Mouse (Mus musculus) gastrocnemius, postnatal 36 days (tissue): ENCODE data around the gene Actr8. TPM values are rescaled to one million over a fixed set of nuclear protein-coding genes. Genes with fewer than 3 reads are reported as not detected.

Experiments used
- DNase-seq, 2 experiments: peaks; one replicate each; pipeline ENCODE4 v3.0.0; 2022
- intact Hi-C: fragments of 180-260 bp; cut with DNase I; formaldehyde crosslinking; loops from one replicate; pipeline ENCODE4 v1.15.1; 2025
- long read RNA-seq, 2 experiments: library from polyadenylated mRNA; stranded (forward); transcript quantifications; one replicate each; pipeline ENCODE4 v2.0.0; 2021
- total RNA-seq, 2 experiments: library from RNA; stranded (reverse); gene quantifications; 2 replicates each; pipeline ENCODE4 v1.2.3; 2021

Actr8 gene
- total RNA-seq: 10 to 100 TPM; 30.3 to 30.6 TPM
- long read RNA-seq, experiment 1, transcript Actr8-201 (13 exons, 2,119 nt): major isoform, 17 of 24 reads
- long read RNA-seq, experiment 1, partial matches to known transcripts: 4 of 24 reads
- long read RNA-seq, experiment 1, other reads (novel, unspliced or antisense): 3 of 24 reads
- long read RNA-seq, experiment 2, transcript Actr8-201 (13 exons, 2,119 nt): major isoform, 26 of 39 reads
- long read RNA-seq, experiment 2, partial matches to known transcripts: 6 of 39 reads
- long read RNA-seq, experiment 2, other reads (novel, unspliced or antisense): 3 of 39 reads

DNA sequence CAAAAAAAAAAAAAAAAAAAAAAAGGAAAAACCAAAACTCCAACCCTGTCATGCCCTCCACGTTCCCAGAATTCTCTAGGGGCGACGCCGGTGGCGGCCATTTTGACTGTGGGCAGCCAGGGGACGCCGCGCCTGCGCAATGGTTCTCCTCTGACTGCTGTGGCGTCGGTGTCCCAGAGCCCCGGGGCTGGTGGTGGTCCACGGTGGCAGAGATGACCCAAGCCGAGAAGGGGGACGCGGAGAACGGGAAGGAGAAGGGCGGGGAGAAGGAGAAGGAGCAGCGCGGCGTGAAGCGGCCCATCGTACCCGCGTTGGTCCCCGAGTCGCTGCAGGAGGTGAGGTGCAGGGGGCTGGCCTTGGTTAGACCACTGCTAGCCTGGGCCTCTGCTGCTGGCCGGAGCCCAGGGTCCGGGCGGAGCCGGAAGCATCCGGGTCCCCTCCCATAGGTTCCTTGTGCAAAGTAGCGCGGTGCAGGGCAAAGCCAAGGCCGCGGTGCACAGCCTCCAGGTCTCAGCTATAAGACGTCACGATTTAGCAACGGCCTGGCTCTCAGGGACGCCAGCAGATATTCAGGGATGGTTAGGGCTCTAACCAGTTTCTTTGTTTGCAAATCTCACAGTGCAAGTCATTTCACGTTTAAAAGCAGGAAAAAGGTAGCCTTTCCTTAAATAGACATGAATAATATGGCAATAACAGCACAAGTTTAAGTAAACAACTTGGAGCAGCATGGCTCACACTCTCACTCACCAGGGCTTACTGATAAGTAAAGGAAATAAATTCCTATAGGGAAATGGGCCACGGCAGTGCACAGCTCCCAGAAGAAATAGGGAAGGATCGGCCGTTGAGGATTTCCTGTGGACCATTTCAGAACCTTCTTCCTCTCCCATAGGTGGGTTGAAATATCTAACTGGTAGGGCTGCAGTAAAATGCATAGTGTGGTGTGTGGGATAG, at the start of gene Actr8:
Gene Actr8, plus strand, starts transcription at position 84 of the 951 bp plus-strand sequence.
- intact Hi-C loops: no loop called here
- peak; percentile 94 to 95 for DNase-seq

DNA sequence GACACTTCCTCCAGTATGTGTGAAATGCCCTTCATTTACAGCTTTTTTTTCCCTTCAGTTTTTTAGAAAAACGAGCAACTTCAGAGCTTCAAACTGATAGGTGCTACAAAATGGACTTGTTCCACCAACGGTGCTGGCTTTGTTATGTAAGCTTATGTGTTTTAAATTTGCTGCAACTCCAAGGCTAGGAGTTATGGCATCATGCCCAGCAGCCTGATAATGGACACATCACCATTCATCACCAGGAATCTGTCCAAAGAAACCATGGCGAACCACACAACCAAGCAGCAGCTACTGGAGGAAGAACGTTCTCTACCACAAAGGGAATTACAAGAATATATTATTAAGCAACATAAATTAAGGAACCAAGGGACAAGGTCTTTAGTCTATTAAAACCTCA, 49.2 kb upstream of the Actr8 start:
- intact Hi-C loops: no loop called here
- no peak for DNase-seq

DNA sequence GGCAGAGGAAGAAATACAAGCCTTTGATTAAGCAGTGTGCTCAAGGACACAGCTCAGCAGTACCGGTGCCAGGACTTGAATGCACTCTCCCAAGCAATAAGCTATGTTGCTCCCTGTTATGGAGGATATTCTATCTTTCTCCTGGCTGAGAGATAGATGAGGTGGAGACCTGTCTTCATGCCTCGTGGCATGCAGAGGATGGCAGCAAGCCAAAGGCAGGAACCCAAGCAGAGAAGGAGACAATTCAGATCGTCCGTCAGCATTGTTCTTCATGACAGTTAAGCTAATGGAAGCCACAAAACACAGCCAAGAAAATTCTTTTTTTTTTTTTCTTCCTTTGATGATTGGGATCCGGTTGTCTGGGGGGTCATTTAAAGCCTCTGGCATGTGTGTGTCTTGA, 42.6 kb upstream of the Actr8 start:
- intact Hi-C loops: no loop called here

DNA sequence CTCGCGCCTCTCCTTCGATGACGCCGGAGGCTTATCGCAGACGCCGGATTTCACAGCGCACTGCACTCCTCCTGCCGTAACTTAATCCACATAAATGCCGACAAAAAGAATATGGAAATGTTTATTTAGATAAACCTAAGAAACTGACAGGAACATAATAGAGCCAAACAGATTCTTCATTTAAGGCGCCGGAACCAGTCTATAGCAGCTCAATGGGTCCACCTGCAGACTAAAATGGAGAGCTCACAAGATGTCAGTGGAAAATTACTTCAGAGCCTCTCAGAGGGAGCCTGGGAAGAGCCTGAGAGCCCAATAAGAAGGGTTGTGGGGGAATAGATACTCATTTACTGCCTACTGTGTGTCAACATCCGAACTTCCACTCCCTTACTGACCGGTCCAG, 40.7 kb upstream of the Actr8 start:
- intact Hi-C loops: no loop called here
- DNase-seq: no peak

More for the DNA sequence above, 42.6 kb upstream of the Actr8 start:
- DNase-seq: no peak

DNA sequence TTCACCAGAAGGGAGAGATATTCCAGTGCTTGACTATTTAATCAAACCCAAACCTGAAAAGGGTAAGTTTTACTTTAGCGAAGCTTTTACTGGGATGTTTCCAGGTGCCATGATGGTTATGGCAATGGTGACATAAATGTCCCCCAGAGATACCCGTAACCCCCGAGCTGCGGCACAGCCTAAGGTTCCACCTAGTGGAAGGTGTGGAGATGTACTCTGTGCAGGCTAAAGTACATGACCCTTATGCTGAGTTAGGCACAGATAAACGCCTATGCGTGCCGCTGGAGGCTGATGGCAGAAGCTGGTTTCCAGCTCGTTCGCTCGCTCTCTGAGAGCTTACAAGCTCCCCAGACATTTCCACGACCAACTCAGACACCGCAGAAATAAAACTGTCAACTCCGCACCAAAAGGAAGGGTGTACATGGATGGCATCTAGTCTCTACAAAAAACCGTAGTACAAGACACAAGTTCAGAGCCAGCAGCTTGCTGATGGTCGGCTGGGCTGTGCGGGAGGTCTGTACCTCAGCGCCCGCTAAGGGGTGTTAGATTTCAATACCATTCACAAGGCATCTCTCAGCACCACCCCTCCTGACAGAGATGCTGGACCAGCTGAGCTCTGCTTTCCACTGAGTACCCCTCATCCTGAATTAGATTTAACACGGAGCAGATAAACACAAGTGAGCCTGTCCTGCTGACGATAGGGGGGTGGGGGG, 38.4 kb upstream of the Actr8 start:
- intact Hi-C loops: no loop called here

DNA sequence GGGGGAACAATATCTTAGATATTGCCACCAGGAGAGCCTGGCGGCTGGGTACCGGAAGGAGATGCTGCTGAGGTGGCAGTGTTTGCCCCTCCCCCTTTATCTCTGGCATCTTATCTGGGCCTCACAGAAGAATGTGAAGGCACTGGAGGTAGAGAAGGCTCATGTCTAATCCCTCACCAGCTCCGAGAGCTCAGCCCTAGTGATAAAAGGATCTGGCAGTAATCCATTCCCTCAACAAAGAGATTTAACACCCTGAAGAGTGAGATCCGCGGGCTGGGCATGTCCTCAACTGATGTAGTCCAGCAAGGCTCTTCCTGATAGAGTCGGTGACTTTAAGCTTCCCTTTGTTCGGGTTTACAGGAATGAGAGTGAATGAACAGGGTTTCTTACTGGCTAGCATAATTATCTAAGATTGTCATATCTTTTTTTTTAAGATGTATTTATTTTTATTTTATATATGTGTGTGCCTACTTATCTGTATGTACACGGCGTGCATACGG, 37.8 kb upstream of the Actr8 start:
- no peak for DNase-seq
- intact Hi-C loops: no loop called here

More for the DNA sequence above, 38.4 kb upstream of the Actr8 start:
- no peak for DNase-seq

DNA sequence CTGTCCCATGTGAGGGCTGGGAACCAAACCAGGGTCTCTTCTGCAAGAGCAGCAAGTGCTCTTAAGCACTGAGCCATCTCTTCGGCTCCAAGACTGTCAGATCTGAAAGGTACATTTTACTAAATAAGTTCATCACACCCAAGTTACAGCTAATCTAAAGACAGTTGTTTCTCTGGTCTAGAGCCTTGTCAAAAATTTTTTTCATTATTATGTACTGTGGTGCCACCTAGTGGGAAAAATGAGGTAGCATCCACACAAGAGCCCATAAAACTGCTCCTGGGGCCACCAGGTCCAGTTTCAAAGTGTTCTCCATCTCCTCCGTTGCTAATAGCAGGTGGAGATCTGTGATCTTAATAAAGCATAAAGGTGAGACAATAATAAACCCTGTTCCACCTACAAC, 37.3 kb upstream of the Actr8 start:
- DNase-seq: peak in 1 of 2 experiments; percentile 21
- intact Hi-C loops: no loop called here

DNA sequence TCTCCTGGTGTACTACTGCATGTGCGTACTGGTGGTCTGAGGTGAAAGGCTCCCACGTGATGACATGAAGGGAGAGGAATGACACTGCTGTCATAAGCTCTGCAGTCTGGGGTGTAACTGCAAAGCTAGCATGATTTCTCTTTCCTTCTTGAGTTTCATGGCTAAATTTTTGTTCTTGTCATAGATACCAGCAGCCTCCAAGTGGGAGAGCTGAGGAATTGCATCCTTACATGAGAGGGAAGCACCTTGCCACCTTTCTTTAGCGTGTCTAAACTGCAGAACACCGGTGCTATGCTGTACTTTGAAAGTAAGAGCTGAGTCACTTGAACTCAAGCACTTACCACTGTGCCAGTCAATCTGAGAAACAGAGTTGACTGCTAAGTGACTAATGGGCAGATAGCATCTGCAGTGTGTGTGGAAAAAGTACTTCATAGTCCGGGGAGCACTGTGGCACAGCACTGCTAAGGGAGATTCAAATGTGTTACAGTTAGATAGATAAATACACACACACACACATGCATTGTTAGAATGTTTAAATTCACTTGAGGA, 31.3 kb upstream of the Actr8 start:
- intact Hi-C loops: no loop called here
- DNase-seq: no peak

DNA sequence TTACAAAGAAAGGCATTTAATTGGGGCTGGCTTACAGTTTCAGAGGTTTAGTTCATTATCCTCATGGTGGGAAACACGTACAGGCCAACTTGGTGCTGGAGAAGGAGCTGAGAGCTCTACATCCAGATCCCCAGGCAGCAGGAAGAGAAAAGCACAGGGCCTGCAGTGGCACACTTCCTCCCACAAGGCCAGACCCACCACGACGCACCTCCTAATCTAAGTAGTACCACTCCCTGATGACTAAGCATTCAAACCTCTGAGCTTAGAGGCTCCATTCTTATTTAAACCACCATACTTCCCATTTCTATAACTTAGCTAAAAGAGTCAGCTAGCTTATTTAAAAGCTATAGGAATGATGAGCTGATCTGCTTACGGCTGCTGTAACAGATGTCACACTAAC, 27.3 kb upstream of the Actr8 start:
- intact Hi-C loops: no loop called here
- DNase-seq: no peak

DNA sequence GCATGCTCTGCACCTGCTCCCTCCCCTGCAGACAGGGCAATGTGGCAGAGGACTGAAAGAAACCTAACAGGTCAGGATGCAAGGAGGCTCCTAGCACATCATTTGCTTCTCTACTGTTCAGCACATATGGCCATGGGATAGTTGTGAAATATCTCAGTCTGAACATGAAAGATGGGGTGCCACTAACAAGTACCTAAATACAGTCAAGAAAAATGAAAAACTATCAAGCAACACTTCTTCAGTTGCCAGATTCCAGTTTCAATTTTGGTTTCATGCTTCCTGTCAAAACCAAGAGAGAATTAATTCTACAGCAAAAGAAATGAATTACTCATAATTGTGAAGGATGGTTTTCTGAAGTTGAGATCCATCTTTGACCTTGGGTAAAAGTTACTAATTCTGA, 20.7 kb upstream of the Actr8 start:
- no peak for DNase-seq
- intact Hi-C loops: no loop called here

DNA sequence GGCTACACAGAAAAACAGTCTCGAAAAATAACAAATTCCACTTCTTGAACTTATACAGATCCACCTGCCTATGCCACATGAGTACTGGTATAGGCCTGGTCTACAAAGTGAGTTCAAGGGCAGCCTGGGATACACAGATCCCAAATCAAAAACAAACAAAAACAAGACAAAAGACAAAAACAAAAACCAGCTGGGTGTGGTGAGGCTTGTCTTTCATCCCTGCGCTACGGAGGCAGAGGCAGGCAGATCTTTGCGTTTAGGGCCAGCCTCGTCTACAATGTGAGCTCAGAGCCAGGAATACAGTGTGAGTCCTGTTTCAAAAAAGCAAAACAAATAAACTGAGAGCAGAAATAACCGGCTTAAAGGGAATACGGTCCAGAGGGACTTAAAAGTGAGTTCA, 10.5 kb upstream of the Actr8 start:
- intact Hi-C loops: no loop called here

DNA sequence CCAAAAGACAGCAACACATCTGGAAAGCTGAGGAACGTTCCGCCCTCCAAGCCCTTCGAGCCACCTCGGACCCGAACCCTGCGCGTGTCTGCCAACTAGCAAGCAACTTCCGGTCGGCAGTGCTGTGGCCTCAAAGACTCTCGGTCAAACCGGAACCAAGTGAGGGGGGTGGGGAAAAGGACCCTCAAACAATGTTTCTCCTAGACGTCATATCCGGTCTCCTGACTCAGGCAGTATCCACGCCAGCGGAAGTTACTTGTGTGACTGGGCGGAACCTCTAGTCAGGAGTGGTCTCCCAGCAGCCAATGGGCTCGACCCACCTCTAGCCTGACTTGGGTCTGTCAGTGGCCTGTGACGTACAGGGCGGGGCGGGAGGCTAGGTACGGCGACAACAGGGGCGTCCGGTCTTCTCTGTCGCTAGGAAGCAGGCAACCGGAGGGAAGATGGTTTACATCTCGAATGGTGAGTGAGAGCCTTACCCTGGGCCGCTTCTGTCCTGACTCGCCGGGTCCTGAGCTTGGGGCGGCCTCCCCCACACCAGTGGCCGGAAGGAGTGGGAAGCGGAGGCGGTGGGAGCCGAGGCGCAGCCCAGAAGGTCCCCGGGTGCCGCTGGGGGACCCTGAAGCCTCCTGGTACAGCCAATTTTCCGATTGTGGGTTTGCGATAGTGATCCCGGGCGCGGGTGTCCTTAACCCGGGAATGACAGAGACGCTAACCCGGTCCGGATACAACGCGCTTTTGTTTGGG, 9.9 kb upstream of the Actr8 start, which contains the start of gene Selenok:
Gene Selenok, plus strand, starts transcription at position 234 of the 747 bp plus-strand sequence.
- intact Hi-C loops: no loop called here
- peak; percentile 84 to 91 for DNase-seq

More for the DNA sequence above, 10.5 kb upstream of the Actr8 start:
- no peak for DNase-seq

DNA sequence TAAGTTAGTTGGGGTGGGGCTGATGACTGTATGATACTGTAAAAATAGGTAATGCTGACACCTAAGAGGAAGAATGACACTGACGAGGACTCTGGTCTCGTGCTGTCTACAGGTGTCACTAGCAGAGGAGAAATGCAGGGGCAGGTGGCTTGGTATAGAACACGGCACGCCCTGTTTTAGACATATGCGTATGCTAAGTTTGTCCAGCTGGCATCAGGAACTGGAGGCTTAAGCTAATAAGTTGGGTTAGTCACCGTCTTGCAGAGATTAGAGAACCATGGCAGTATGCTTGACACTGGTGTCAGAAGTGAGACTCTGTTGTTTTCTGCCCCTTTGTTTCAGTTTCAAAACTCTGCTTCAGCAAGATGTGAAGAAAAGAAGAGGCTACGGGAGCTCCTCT, 6.7 kb upstream of the Actr8 start:
- intact Hi-C loops: no loop called here
- DNase-seq: no peak

DNA sequence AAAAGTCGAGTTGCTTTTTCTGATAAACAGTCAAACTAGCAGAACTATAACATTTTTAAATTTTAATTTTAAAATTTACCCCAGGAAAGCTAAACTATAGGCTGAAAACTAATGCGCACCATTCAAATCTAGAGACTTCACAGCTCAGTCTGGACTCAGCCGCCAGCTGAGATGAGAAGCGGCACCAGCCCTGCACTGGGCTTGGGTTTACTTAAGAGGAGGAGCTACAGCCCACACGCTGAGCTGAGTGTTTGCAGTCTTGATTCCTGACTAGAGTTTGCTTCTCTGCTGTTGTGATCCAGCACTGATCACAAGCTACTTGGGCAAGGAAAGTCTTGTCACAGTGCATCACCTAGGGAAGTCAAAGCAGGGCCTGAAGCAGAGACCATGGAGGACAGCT, 6.1 kb upstream of the Actr8 start:
- intact Hi-C loops: no loop called here
- no peak for DNase-seq

DNA sequence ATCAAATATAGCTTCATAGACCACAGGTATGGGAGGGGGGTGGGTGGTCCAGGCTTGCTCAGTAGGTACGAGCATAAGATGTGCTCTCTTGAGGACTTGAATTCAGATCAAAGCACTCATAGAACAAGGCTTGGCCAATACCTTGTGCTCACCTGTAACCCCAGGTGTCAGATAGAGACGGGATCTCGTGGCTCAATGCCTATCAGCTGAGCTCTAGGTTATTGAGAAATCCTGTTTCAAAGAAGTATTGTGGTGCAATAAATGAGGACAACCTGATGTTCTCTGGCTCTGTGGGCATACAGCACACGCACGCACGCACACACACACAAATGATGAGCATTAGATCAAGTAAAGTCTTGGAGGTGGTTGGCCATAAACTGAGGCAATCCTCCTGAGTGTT, 1.2 kb upstream of the Actr8 start:
- no peak for DNase-seq
- intact Hi-C loops: no loop called here

DNA sequence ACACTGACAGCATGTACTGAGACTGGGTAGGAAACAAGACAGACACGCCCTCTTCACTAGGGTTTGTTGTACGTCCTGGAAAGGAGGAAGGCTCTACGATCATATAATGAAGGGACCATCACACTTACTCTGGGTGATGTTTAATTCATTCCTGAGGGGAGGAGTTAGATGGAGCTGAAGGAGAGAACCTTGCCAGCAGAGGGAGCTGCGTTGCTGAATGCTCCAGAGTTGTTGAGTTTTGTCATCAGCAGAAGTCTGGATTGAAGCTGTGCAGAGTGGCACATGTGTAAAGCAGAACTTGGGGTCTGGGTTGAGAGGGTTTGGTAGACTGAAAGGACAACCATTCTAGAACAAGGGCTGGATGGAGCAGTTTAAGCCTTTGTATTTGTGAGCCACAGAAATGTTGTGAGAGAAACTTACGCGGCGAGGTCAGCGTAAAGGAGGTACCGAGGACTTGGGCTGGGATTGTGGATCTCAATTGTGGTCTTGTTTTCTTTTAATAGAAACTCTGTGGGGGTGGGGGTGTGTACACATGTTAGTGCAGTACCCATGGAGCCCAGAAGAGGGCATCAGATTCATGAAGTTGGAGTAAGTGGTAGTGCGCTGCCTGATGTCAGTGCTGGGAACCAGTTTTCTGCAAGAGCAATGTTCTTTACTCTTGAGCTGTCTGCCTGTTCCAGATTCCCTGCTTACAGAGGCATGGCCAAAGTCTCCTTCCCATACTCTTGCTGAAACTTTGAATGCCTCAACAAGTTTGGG, 2.5 kb downstream of the Actr8 start:
- intact Hi-C loops: no loop called here
- no peak for DNase-seq

DNA sequence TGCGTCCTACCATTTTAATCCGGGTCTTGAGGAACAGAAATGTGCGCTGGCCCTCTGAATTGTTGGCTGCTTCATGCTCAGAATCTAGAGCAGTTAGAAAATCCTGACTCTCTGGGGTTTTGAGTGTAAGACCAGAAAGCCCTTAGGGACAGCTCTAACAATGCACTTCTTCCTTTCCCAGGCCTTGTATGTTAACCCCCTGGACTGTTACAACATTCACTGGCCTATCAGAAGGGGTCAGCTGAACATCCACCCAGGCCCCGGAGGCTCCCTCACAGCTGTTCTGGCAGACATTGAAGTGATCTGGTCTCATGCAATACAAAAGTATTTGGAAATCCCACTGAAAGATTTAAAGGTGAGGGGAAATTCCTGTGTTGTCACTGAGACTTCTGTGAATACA, 8.0 kb downstream of the Actr8 start:
- intact Hi-C loops: no loop called here
- no peak for DNase-seq

DNA sequence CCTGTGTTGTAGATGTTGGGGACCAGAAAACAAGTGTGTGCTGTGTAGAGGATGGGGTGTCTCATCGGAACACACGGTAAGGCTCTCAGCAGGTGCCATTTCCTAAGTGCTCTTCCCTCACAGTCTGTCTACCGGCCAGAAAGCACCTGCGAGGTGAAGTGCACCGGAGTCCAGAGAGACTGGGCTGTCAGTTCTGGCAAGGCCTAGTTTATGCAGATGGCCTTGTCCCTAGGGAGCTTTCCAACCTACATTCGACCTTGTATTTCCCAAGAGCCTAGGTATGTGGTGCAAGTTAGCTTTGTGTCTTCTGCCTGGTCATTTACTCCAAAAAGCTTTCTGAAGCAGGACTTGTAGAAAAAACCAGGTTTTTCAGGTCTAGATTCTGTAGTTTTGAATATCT, 9.1 kb downstream of the Actr8 start:
- no peak for DNase-seq
- intact Hi-C loops: no loop called here

DNA sequence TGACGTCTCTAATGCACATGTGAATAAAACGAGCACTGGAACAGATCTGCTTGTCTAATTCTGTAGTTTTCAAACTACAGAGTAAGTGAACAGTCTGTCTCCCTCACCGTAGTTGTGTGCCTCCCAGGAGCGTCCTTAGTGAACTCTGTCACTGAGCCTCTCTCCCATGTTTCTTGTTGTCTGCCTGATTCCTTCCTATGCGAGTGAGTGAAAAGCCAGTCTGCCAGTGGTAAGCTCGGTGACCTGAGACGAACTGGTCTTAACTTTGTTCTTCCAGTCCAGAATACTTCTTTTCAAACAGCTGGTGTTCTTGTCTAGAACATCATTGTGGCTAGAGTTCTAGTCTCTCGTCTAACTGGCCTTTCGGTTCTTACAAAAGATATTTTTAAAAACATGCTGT, 9.6 kb downstream of the Actr8 start:
- no peak for DNase-seq
- intact Hi-C loops: no loop called here
